Mouse (Mus musculus) C2C12 (cell line): ENCODE results near the gene Spag7.

Experiments
- CTCF ChIP-seq: IDR thresholded peaks from one replicate; pipeline ENCODE4 v1.5.1; 2011; ENCODE audit not compliant: control insufficient read depth, insufficient read depth, insufficient read length
- MAX ChIP-seq: IDR thresholded peaks from one replicate; pipeline ENCODE4 v1.6.1; 2011; ENCODE audit warnings: mild to moderate bottlenecking, control low read depth
- MYOD1 ChIP-seq: IDR thresholded peaks from one replicate; pipeline ENCODE4 v1.6.1; 2011; ENCODE audit warnings: low read depth; ENCODE audit not compliant: control insufficient read depth, insufficient read length
- USF1 ChIP-seq: IDR thresholded peaks from one replicate; pipeline ENCODE4 v1.6.1; 2011; ENCODE audit warnings: low read depth, mild to moderate bottlenecking, control low read depth, moderate library complexity

DNA sequence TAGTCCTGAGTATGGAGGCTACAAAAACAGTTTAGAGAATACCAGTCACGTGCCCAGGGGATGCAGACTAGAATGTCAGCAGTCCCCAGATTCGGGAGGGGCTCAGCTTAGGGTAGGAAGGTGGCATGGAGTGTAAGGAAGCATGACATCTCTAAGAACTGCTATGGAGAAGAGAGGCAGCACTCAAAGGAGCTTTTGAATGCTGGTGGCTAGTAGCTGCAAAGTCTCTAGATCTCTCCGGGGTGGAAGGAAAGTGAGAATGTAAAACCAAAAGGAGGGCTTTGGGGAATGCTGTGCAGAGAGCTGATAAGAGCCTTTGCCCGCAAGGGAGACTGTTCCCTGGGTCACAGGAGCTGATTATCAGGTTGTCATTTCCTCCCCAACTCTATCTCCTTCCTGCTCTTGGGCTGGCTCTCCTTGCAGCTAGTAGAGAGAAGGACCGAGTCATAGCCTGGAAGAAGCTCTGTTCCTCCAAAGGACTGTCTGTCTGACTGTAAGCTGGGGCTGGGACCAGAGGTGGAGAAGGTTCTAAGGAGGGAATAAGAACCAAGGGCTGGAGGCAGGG, 30.4 kb downstream of the Spag7 start, which contains the start of gene Gp1ba:
- TF ChIP-seq CTCF, result no peak
- TF ChIP-seq MAX, result no peak
- TF ChIP-seq USF1, result peak; percentile 29
- no peak for TF ChIP-seq MYOD1
